Mouse (Mus musculus) ovary, adult 18-20 months (tissue): ENCODE results near the gene Csrp2.

ENCODE experiments used
- DNase-seq: peaks from one replicate; pipeline ENCODE4 v3.0.0; 2022; ENCODE audit warnings: low spot score, mixed read lengths

Csrp2 gene

GRCm38 (mm10) chr10:110919531-110920343, at the start of gene Csrp2:
TSS of gene Csrp2 (plus strand) at chr10:110919789.
- DNase-seq, result peak; percentile 90

DNA sequence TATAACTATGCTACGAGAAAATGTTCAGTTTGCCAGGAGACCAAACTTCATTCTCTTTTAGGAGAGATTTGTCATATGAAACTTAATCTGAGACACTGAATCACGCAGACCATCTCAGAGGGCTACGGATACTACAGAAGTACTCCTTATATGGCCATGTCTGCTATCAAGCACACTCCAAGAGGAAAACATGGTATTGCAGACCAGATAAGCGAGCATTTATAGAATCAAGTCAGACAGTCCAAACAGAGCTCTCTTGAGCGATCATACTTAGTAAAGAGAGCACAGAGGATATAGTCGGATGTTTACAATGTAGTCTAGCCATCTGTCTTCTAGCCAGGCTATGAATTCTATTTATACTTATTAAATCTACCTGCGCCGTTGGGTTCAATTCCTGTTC, 44.7 kb upstream of the Csrp2 start:
- no peak for DNase-seq

- no peak for DNase-seq
These were observed 42.6 kb upstream of the Csrp2 start for GRCm38 (mm10) chr10:110876956-110877355.

GRCm38 (mm10) chr10:110877851-110878250, 41.7 kb upstream of the Csrp2 start:
- no peak for DNase-seq

DNA sequence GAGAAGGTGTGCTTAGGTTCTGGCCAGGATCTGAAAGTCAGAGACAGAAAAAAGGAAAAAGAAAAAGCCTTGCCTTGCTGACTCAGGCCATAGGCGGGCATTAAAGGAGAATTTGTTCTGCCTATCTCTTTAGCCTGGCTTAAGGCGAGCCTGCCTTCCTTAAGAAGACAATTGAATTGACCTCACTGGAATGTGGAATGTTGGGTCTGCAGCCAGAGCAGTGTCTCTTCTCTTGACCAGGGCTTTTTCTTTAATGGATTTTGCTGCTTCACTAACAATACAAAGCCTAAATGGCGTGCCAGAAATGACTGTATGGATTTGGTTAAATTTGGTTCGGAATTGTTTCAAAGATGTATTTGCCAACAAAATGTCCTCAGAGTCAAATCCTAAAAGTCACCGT, 40.9 kb upstream of the Csrp2 start:
- DNase-seq, result no peak

DNA sequence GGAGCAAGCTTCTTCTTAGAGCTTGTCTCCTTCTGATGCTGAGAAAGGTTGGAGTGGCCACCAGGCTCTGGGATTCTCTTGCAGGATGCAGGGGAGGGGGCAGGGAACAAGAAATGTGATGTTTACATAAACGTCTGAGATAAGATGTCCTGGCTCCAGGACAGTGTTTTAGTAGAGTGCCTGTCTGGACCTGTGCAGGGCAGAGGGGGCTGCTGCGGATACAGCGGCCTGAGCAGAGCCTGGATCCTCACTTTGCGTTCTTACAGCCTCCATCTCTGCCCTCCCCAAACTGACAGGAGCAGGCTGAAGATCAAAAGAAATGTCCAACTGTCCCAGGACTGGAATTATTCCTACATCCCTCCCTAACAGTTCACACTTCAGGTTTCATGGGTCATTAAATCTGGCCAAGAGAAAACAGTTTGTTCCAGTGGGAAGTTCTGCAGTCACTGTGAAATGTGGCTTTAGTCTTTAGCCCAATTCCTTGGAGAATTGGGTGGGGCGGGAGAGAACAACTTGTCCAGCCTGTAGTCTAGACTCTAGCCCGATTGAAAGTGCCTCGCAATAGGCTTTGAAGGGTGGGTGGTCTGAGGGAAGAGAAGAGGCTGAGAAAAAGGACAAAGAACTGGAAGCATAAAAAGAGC, 40.0 kb upstream of the Csrp2 start:
- peak; percentile 25 for DNase-seq

DNA sequence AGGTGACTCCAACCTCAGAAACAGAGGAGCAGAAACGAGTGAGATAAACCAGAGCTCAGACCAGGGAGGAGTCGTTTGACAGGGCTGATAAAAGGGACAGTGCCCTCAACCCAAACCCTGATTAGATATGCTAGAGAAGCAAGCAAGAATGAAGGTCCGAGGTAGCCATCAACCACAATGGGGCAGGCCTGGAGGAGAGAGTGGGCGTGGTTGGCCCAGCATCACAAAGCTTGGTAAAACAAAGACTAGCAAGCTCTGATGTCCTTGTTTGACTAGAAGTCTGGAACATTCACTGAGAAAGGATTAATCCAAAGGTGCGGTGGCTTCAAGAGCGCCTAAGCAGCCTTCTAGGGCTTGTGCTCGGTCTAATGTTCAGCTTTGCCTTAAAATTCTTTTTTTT, 38.2 kb upstream of the Csrp2 start:
- peak; percentile 49 for DNase-seq

GRCm38 (mm10) chr10:110882701-110883100, 36.9 kb upstream of the Csrp2 start:
- DNase-seq, result no peak

DNA sequence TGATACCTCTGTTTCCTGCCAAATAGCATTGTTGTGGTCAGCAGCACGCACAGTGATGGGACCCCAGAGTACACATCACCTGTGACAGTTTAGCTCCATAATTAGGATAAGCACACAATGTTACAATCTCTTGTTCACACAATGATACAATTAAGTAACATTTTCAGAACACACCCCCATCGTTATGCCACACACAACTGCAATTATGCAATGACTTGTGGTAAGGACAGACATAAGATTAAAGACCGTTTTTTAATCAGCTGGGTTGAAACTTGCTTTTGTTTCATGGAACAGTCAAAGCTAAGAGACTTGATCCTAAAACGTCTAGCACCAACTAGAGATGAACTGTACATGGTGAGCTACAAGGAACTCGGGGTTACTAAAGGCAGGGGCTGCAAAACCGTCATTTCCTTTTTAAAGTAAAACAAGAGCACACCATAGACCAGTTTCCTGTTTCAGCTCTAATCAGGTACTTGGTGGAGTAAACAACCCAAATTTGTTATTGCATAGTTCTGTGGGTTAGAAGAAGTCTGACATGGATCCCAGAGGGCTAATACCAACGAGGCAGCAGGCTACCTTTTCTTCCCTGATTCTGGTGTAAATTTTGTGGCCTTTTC, 28.8 kb upstream of the Csrp2 start:
- DNase-seq, result no peak

- no peak for DNase-seq
These were observed 19.7 kb upstream of the Csrp2 start for GRCm38 (mm10) chr10:110899744-110900501.

DNA sequence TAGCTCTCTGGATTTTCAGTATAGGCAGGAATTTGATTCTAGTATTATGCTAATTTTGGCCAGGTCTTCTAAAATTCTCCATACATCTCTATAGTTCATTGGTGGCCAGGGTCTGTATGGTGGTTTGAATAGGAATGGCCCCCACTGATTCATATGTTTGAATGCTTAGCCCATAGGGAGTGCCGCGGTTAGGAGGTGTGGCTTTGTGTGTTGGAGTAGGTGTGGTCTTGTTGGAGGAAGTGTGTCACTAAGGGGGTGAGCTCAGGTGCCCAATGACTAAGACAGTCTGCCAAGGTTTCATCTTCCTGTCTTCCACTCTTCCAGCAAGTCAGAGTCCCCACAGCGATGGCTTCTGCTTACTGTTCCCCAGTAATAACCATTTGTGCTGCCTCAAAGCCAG, 15.7 kb upstream of the Csrp2 start:
- no peak for DNase-seq

- DNase-seq, result no peak
These were observed 2.8 kb upstream of the Csrp2 start for GRCm38 (mm10) chr10:110916666-110917344.

DNA sequence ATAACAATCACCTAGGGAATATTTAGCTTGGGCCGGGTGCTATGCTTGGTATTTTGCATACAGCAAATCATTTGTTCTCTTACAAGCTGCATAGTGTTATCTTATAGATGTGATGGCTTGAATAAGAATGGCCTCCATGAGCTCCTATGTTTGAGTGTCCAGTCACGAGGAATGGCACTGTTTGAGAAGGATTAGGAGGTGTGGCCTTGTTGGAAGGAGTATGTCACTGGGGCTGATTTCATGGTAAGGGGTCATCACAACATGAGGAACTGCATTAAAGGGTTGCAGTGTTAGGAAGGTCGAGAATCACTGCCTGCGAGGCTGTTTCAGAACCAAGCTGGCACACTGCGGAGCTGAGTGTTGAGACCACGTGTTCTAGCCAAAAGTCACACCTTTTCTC, 2.1 kb upstream of the Csrp2 start:
- DNase-seq, result no peak

DNA sequence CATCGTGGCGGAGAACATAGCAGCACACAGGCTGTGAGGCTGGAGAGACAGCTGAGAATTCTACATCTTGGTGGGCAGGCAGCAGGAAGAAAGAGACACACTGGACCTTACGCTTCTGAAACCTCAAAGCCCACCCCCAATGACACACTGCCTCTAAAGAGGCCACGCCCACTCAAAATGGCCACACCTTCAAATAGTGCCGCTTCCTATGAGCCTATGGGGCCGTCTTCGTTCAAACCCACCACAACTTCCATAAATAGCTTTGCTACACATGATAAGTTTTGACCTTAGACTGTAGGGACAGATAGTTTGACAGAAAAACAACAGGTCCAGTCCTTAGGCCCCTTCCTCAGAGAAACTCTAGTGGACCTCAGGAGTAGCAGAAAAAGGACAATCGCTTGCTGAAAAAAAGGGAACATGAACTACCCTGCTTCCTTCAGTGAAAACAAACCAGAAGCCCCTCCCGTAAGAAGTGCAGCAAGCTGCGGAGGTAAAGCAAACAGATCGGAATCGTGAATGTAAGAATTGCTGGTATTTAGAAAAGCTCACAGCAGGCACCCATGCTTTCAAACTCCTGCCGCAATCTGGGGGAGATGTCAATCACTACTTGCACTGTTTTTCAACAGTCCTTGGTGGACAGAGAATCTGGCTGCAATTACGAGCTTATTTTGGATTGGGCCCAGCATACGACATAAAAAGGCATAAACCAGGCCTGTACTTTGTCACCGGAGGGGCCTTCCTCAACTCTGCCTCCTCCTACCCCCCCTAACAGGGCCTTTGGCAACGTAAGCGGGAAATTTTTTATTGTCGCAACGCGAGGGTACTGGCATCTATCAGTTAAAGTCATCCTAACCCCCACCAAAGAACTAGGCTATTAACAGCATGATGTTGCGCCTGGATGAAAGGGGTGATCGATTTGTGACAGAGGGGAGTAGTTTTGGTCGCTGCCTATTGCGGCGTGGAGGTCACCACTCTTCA, 886 bp upstream of the Csrp2 start:
- no peak for DNase-seq

- no peak for DNase-seq
These were observed 870 bp downstream of the Csrp2 start for GRCm38 (mm10) chr10:110920368-110920950.

- DNase-seq, result no peak
These were observed 2.3 kb downstream of the Csrp2 start for GRCm38 (mm10) chr10:110921890-110922289.

GRCm38 (mm10) chr10:110922612-110923011, 3.0 kb downstream of the Csrp2 start:
- no peak for DNase-seq

GRCm38 (mm10) chr10:110927491-110927890, 7.9 kb downstream of the Csrp2 start:
- DNase-seq, result no peak

- no peak for DNase-seq
These were observed 10.2 kb downstream of the Csrp2 start for GRCm38 (mm10) chr10:110929756-110930155.
